Mouse (Mus musculus): Measurements from ENCODE around the gene Cpeb1.

DNA sequence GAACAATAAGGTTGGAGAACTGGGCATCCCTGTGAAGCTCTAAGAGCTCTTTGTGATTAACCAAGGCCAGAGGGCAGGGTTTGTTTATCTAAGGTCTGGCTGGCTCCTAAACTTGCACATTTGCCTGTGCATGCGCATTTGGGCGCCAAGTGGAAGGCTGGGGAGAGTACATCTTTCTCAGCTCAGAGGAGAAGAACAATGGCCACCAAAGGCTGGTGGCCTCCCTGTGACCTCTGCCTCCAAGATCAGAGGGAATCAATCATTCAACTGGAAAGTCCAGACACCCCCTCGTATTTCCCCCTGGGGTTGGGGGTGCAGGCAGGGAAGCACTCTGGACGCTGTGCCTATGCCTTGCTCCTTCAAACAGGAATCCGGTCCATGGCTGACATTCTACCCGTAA is 41.9 kb upstream of the Cpeb1 start:
- TF ChIP-seq GATA1 (IDR thresholded peaks at IDR 0.05; ENCODE audit: borderline replicate concordance, low read length) (no peak), FLI1 (IDR thresholded peaks at IDR 0.05; ENCODE audit: low read length) (no peak)

All from megakaryocyte, embryonic 14.5 days (primary cell).